Mouse (Mus musculus) heart, adult 2 months (tissue): ENCODE data around the gene Cmip.

ENCODE experiments used
- CTCF ChIP-seq: fragments of 200-600 bp; IDR thresholded peaks from 2 replicates; pipeline ENCODE4 v1.8.1; 2022; ENCODE audit warnings: antibody characterized with exemption, mild to moderate bottlenecking, moderate library complexity
- EP300 ChIP-seq: fragments of 200-500 bp; IDR thresholded peaks from 2 replicates; pipeline ENCODE4 v1.6.1; 2011; ENCODE audit warnings: low read depth, low read length, control low read depth; ENCODE audit not compliant: insufficient read depth
- POLR2A ChIP-seq: fragments of 200-500 bp; IDR thresholded peaks from 2 replicates; pipeline ENCODE4 v1.6.1; 2011; ENCODE audit warnings: mild to moderate bottlenecking, low read depth, low read length, control low read depth; ENCODE audit not compliant: insufficient read depth

- TF ChIP-seq CTCF: no peak
- TF ChIP-seq POLR2A: no peak
- no peak for TF ChIP-seq EP300
Measured at GRCm38 (mm10) chr8:117501323-117501722, 244.5 kb downstream of the Cmip start.
